Mouse (Mus musculus) bone marrow macrophage, adult 2 months (primary cell): ENCODE results near the gene Itpk1.

Experiments used
- CTCF ChIP-seq: IDR thresholded peaks from 2 replicates; pipeline ENCODE4 v1.5.1; 2012; ENCODE audit warnings: low read depth, mild to moderate bottlenecking, low read length, moderate library complexity
- POLR2A ChIP-seq: IDR thresholded peaks from 2 replicates; pipeline ENCODE4 v1.6.1; 2012; ENCODE audit warnings: mild to moderate bottlenecking, low read depth, low read length, borderline replicate concordance

GRCm38 (mm10) chr12:102653003-102653402, 51.7 kb downstream of the Itpk1 start:
- TF ChIP-seq POLR2A (no peak), CTCF (no peak)
